Mouse (Mus musculus) naive thymus-derived CD4-positive, alpha-beta T cell, adult 2 months (primary cell): ENCODE results near the gene Cs.

Experiments used
- DNase-seq: peaks from one replicate; pipeline ENCODE4 v3.0.0-alpha.2; 2011; ENCODE audit warnings: low read depth

Cs gene

GRCm38 (mm10) chr10:128374393-128374792 is 36.9 kb downstream of the Cs start:
- DNase-seq = peak; percentile 56

GRCm38 (mm10) chr10:128376099-128376454 is 38.5 kb downstream of the Cs start:
- no peak for DNase-seq

GRCm38 (mm10) chr10:128376455-128377211 is 39.1 kb downstream of the Cs start, which contains the start of gene Ankrd52:
TSS of gene Ankrd52 (plus strand) at chr10:128377115.
- DNase-seq = peak; percentile 89

GRCm38 (mm10) chr10:128377222-128377939 is 39.8 kb downstream of the Cs start:
- DNase-seq = no peak

GRCm38 (mm10) chr10:128377940-128378448 is 40.5 kb downstream of the Cs start:
- no peak for DNase-seq

- DNase-seq = no peak
Measured at GRCm38 (mm10) chr10:128378462-128378861, 40.9 kb downstream of the Cs start.

GRCm38 (mm10) chr10:128379260-128379659 is 41.7 kb downstream of the Cs start:
- DNase-seq = no peak

GRCm38 (mm10) chr10:128380565-128380964 is 43.0 kb downstream of the Cs start:
- DNase-seq = peak; percentile 54

GRCm38 (mm10) chr10:128382482-128382881 is 44.9 kb downstream of the Cs start:
- DNase-seq = no peak

- DNase-seq = no peak
Measured at GRCm38 (mm10) chr10:128385902-128386301, 48.4 kb downstream of the Cs start.

GRCm38 (mm10) chr10:128388941-128389340 is 51.4 kb downstream of the Cs start:
- no peak for DNase-seq

- DNase-seq = no peak
Measured at GRCm38 (mm10) chr10:128389570-128389969, 52.0 kb downstream of the Cs start.

- DNase-seq = no peak
Measured at GRCm38 (mm10) chr10:128390366-128390765, 52.8 kb downstream of the Cs start.

- DNase-seq = no peak
Measured at GRCm38 (mm10) chr10:128391850-128392249, 54.3 kb downstream of the Cs start.

GRCm38 (mm10) chr10:128396017-128396673 is 58.6 kb downstream of the Cs start:
- DNase-seq = no peak

GRCm38 (mm10) chr10:128396716-128397264 is 59.3 kb downstream of the Cs start:
- DNase-seq = no peak

GRCm38 (mm10) chr10:128397466-128397865 is 59.9 kb downstream of the Cs start:
- no peak for DNase-seq

GRCm38 (mm10) chr10:128400338-128400737 is 62.8 kb downstream of the Cs start:
- DNase-seq = no peak

GRCm38 (mm10) chr10:128401056-128401455 is 63.5 kb downstream of the Cs start, which contains the start of gene Slc39a5:
TSS of gene Slc39a5 (minus strand) at chr10:128401229.
- no peak for DNase-seq

GRCm38 (mm10) chr10:128401638-128402037 is 64.1 kb downstream of the Cs start:
- no peak for DNase-seq

- DNase-seq = no peak
Measured at GRCm38 (mm10) chr10:128403931-128404330, 66.4 kb downstream of the Cs start.
